Mouse (Mus musculus): ENCODE measurements around the gene Cox7a2l. TPM values are rescaled to one million over a fixed set of nuclear protein-coding genes. Genes with fewer than 3 reads are reported as not detected.

Gene Cox7a2l
- total RNA-seq, 2 experiments from 2014 or later, result 177 to 189 TPM

- no peak for DNase-seq (ENCODE audit: low spot score in 2 of 2)
These were observed 9.7 kb upstream of the Cox7a2l start for GRCm38 (mm10) chr17:83526624-83527532.

- no peak for DNase-seq (ENCODE audit: low spot score in 2 of 2)
These were observed 9.0 kb upstream of the Cox7a2l start for GRCm38 (mm10) chr17:83526091-83526561.

GRCm38 (mm10) chr17:83525596-83525995 is 8.5 kb upstream of the Cox7a2l start:
- DNase-seq (ENCODE audit: low spot score in 2 of 2), result no peak

GRCm38 (mm10) chr17:83524753-83525152 is 7.6 kb upstream of the Cox7a2l start:
- no peak for DNase-seq (ENCODE audit: low spot score in 2 of 2)

GRCm38 (mm10) chr17:83522590-83523379 is 5.7 kb upstream of the Cox7a2l start:
- no peak for DNase-seq (ENCODE audit: low spot score in 2 of 2)

- DNase-seq (ENCODE audit: low spot score in 2 of 2), result no peak
These were observed 4.8 kb upstream of the Cox7a2l start for GRCm38 (mm10) chr17:83521881-83522280.

- peak; percentile 83 to 91 for DNase-seq (ENCODE audit: low spot score in 2 of 2)
These were observed 2.9 kb downstream of the Cox7a2l start for GRCm38 (mm10) chr17:83514213-83514701.

GRCm38 (mm10) chr17:83513655-83514212 is 3.4 kb downstream of the Cox7a2l start:
- DNase-seq (ENCODE audit: low spot score in 2 of 2), result no peak

GRCm38 (mm10) chr17:83512130-83512529 is 5.0 kb downstream of the Cox7a2l start:
- DNase-seq (ENCODE audit: low spot score in 2 of 2), result no peak

- no peak for DNase-seq (ENCODE audit: low spot score in 2 of 2)
These were observed 13.4 kb downstream of the Cox7a2l start for GRCm38 (mm10) chr17:83503693-83504092.

GRCm38 (mm10) chr17:83499692-83500091 is 17.4 kb downstream of the Cox7a2l start:
- DNase-seq (ENCODE audit: low spot score in 2 of 2), result no peak

GRCm38 (mm10) chr17:83498889-83499288 is 18.2 kb downstream of the Cox7a2l start:
- no peak for DNase-seq (ENCODE audit: low spot score in 2 of 2)

- no peak for DNase-seq (ENCODE audit: low spot score in 2 of 2)
These were observed 29.4 kb downstream of the Cox7a2l start for GRCm38 (mm10) chr17:83487762-83488161.

- no peak for DNase-seq (ENCODE audit: low spot score in 2 of 2)
These were observed 33.3 kb downstream of the Cox7a2l start for GRCm38 (mm10) chr17:83483784-83484183.

GRCm38 (mm10) chr17:83482817-83483536 is 34.2 kb downstream of the Cox7a2l start:
- DNase-seq (ENCODE audit: low spot score in 2 of 2), result no peak

- DNase-seq (ENCODE audit: low spot score in 2 of 2), result peak; percentile 20 to 39
These were observed 35.6 kb downstream of the Cox7a2l start for GRCm38 (mm10) chr17:83481551-83481950.

GRCm38 (mm10) chr17:83477089-83477488 is 40.0 kb downstream of the Cox7a2l start:
- no peak for DNase-seq (ENCODE audit: low spot score in 2 of 2)

- DNase-seq (ENCODE audit: low spot score in 2 of 2), result no peak
These were observed 47.5 kb downstream of the Cox7a2l start for GRCm38 (mm10) chr17:83469586-83469985.

- DNase-seq (ENCODE audit: low spot score in 2 of 2), result no peak
These were observed 50.4 kb downstream of the Cox7a2l start for GRCm38 (mm10) chr17:83466697-83467251.

- DNase-seq (ENCODE audit: low spot score in 2 of 2), result no peak
These were observed 51.2 kb downstream of the Cox7a2l start for GRCm38 (mm10) chr17:83465969-83466368.

Measured in layer of hippocampus, postnatal 10 days (tissue).